Mouse (Mus musculus) forebrain, embryonic 13.5 days (tissue): Measurements from ENCODE around the gene Lrrc14b. TPM values are rescaled to one million over a fixed set of nuclear protein-coding genes. Genes with fewer than 3 reads are reported as not detected.

ENCODE experiments used
- ATAC-seq: fragments of 200-750 bp; cut with Nextera tagmentation; 2 replicates; pipeline ENCODE4 v1.8.0; 2017
- H3K27ac ChIP-seq: fragments of 300-500 bp; sonication (generic); 2 replicates; pipeline ENCODE4 v1.5.1; 2015; ENCODE audit warnings: inconsistent platforms, mild to moderate bottlenecking, moderate library complexity
- H3K27me3 ChIP-seq: fragments of 300-500 bp; sonication (generic); 2 replicates; pipeline ENCODE4 v1.6.1; 2015; ENCODE audit warnings: mild to moderate bottlenecking, inconsistent platforms
- H3K36me3 ChIP-seq: fragments of 300-500 bp; sonication (generic); 2 replicates; pipeline ENCODE4 v1.6.1; 2015; ENCODE audit warnings: mild to moderate bottlenecking, inconsistent platforms; ENCODE audit not compliant: poor library complexity, severe bottlenecking
- H3K4me1 ChIP-seq: fragments of 300-500 bp; sonication (generic); 2 replicates; pipeline ENCODE4 v1.6.1; 2015; ENCODE audit warnings: inconsistent platforms
- H3K4me2 ChIP-seq: fragments of 300-500 bp; sonication (generic); 2 replicates; pipeline ENCODE4 v1.6.1; 2015; ENCODE audit warnings: inconsistent platforms, mild to moderate bottlenecking, moderate library complexity
- H3K4me3 ChIP-seq: fragments of 300-500 bp; sonication (generic); 2 replicates; pipeline ENCODE4 v1.5.1; 2015; ENCODE audit warnings: mild to moderate bottlenecking, inconsistent platforms
- H3K9ac ChIP-seq: fragments of 300-500 bp; sonication (generic); 2 replicates; pipeline ENCODE4 v1.6.1; 2015; ENCODE audit warnings: mild to moderate bottlenecking, inconsistent platforms
- H3K9me3 ChIP-seq: fragments of 300-500 bp; sonication (generic); replicated peaks from 2 replicates; pipeline ENCODE4 v1.6.1; 2016; ENCODE audit warnings: inconsistent platforms
- WGBS: fragments of 180-500 bp; shearing (Covaris S2); methylation state at CpG from one replicate; pipeline ENCODE4 v1.1.7; 2015; 5-methylcytosine and 5-hydroxymethylcytosine counted together
- polyA plus RNA-seq: library from polyadenylated mRNA; unstranded; fragments of >200 nt; fragmentation: Nextera tagmentation; extraction: Ambion mirVana; gene quantifications from 2 replicates; pipeline ENCODE4 v1.2.1, GENCODE M21; 2015

Lrrc14b gene
- not detected in 2 replicates for polyA plus RNA-seq

GRCm38 (mm10) chr13:74363859-74364235, at the start of gene Lrrc14b:
Gene Lrrc14b (minus strand): TSS chr13:74364005.
- Histone ChIP-seq H3K27me3 (no peaks in the 10 kb centered on the region), H3K27ac (no peak within 1 kb of the TSS), H3K9ac (no peak within 1 kb of the TSS), H3K4me1 (no peaks in the 10 kb centered on the region), H3K36me3 (peaks cover 42% of the 10 kb centered on the region), H3K4me3 (no peak within 1 kb of the TSS), H3K9me3 (no peaks in the 10 kb centered on the region), H3K4me2 (no peak within 1 kb of the TSS)
- no peak for ATAC-seq
- 89% methylated on average over 8 of the region's 8 CpGs for WGBS

- Histone ChIP-seq H3K4me2 (peak within 1 kb of the TSS; percentile 29), H3K27ac (no peak within 1 kb of the TSS)
- WGBS = 11% methylated on average over 11 of the region's 11 CpGs
Measured at GRCm38 (mm10) chr13:74399298-74399839, 35.6 kb upstream of the Lrrc14b start, which contains the start of gene Ftl1-ps1. Gene Ftl1-ps1 (plus strand): TSS chr13:74399694.

GRCm38 (mm10) chr13:74391156-74391555, 27.4 kb upstream of the Lrrc14b start:
- Histone ChIP-seq H3K4me2 (no peak overlapping the region), H3K9me3 (no peaks in the 10 kb centered on the region), H3K27ac (no peak overlapping the region), H3K27me3 (no peaks in the 10 kb centered on the region), H3K9ac (no peak overlapping the region), H3K36me3 (no peaks in the 10 kb centered on the region), H3K4me1 (peaks cover 5% of the 10 kb centered on the region; the same call in 1 of the 2 replicates), H3K4me3 (no peak overlapping the region)
- peak; percentile 41 for ATAC-seq
- WGBS = 79% methylated on average over 2 of the region's 2 CpGs

More at GRCm38 (mm10) chr13:74399298-74399839, 35.6 kb upstream of the Lrrc14b start, which contains the start of gene Ftl1-ps1:
- Histone ChIP-seq H3K4me3 (no peak within 1 kb of the TSS), H3K9me3 (no peaks in the 10 kb centered on the region), H3K27me3 (peaks cover 7% of the 10 kb centered on the region), H3K4me1 (no peaks in the 10 kb centered on the region), H3K9ac (no peak within 1 kb of the TSS), H3K36me3 (no peaks in the 10 kb centered on the region)
- ATAC-seq = no peak

- Histone ChIP-seq H3K4me3 (peak within 1 kb of the TSS; percentile 63), H3K27me3 (no peaks in the 10 kb centered on the region), H3K27ac (no peak within 1 kb of the TSS), H3K9ac (peak within 1 kb of the TSS; percentile 63), H3K4me2 (peak within 1 kb of the TSS; percentile 70), H3K9me3 (no peaks in the 10 kb centered on the region), H3K36me3 (no peaks in the 10 kb centered on the region), H3K4me1 (peaks cover 5% of the 10 kb centered on the region; the same call in 1 of the 2 replicates)
- peak; percentile 95 for ATAC-seq
- 2% methylated on average over 14 of the region's 14 CpGs for WGBS
Measured at GRCm38 (mm10) chr13:74390371-74390990, 26.7 kb upstream of the Lrrc14b start, which contains the start of gene Zfp72. Gene Zfp72 (minus strand): TSS chr13:74390836.

GRCm38 (mm10) chr13:74389730-74390129, 25.9 kb upstream of the Lrrc14b start:
- no peak for ATAC-seq
- Histone ChIP-seq H3K27ac (no peak overlapping the region), H3K9me3 (no peaks in the 10 kb centered on the region), H3K4me3 (peak overlapping the region; percentile 63), H3K4me2 (peak overlapping the region; percentile 70), H3K9ac (no peak overlapping the region), H3K36me3 (no peaks in the 10 kb centered on the region), H3K27me3 (no peaks in the 10 kb centered on the region), H3K4me1 (peaks cover 5% of the 10 kb centered on the region; the same call in 1 of the 2 replicates)
- 78% methylated on average over 6 of the region's 6 CpGs for WGBS

GRCm38 (mm10) chr13:74382289-74382688, 18.5 kb upstream of the Lrrc14b start:
- no peaks in the 10 kb centered on the region for H3K9me3 ChIP-seq
- no peaks in the 10 kb centered on the region for H3K36me3 ChIP-seq
- H3K27me3 ChIP-seq = 0 out of 2 replicates have a peak, but pooled peaks cover 2% of the 10 kb centered on the region
- peak; percentile 38 for ATAC-seq
- no peak overlapping the region for H3K4me3 ChIP-seq
- WGBS = 21% methylated on average over 3 of the region's 3 CpGs
- H3K9ac ChIP-seq = no peak overlapping the region
- no peak overlapping the region for H3K27ac ChIP-seq
- peaks cover 16% of the 10 kb centered on the region for H3K4me1 ChIP-seq
- H3K4me2 ChIP-seq = peak overlapping the region; percentile 23; the same call in 1 of the 2 replicates

- Histone ChIP-seq H3K4me3 (no peak overlapping the region), H3K4me2 (peak overlapping the region; percentile 23), H3K4me1 (peaks cover 16% of the 10 kb centered on the region), H3K27ac (no peak overlapping the region), H3K9me3 (no peaks in the 10 kb centered on the region), H3K36me3 (no peaks in the 10 kb centered on the region), H3K9ac (peak overlapping the region; percentile 38; the same call in 1 of the 2 replicates), H3K27me3 (0 out of 2 replicates have a peak, but pooled peaks cover 2% of the 10 kb centered on the region)
- WGBS = 60% methylated on average over 10 of the region's 10 CpGs
- peak; percentile 67 for ATAC-seq
Measured at GRCm38 (mm10) chr13:74381533-74382276, 17.9 kb upstream of the Lrrc14b start.

GRCm38 (mm10) chr13:74363176-74363858, 488 bp downstream of the Lrrc14b start:
- Histone ChIP-seq H3K4me3 (no peak overlapping the region), H3K27ac (no peak overlapping the region), H3K9me3 (no peaks in the 10 kb centered on the region), H3K9ac (no peak overlapping the region), H3K27me3 (no peaks in the 10 kb centered on the region), H3K4me2 (no peak overlapping the region), H3K36me3 (peaks cover 46% of the 10 kb centered on the region), H3K4me1 (no peaks in the 10 kb centered on the region)
- 0 out of 2 replicates have a peak, but pooled peaks have one; percentile 30 for ATAC-seq
- WGBS = 89% methylated on average over 13 of the region's 13 CpGs

- no peak for ATAC-seq
- no peak overlapping the region for H3K27ac ChIP-seq
Measured at GRCm38 (mm10) chr13:74362218-74362617, 1.6 kb downstream of the Lrrc14b start.

GRCm38 (mm10) chr13:74356491-74356890, 7.3 kb downstream of the Lrrc14b start:
- no peak overlapping the region for H3K27ac ChIP-seq
- H3K9me3 ChIP-seq = no peaks in the 10 kb centered on the region
- H3K4me1 ChIP-seq = no peaks in the 10 kb centered on the region
- no peak overlapping the region for H3K4me2 ChIP-seq
- H3K4me3 ChIP-seq = no peak overlapping the region
- no peaks in the 10 kb centered on the region for H3K27me3 ChIP-seq
- ATAC-seq = no peak
- H3K9ac ChIP-seq = no peak overlapping the region
- peaks cover 66% of the 10 kb centered on the region for H3K36me3 ChIP-seq
- 96% methylated on average over 13 of the region's 13 CpGs for WGBS

More at GRCm38 (mm10) chr13:74362218-74362617, 1.6 kb downstream of the Lrrc14b start:
- Histone ChIP-seq H3K4me2 (no peak overlapping the region), H3K36me3 (peaks cover 55% of the 10 kb centered on the region), H3K27me3 (no peaks in the 10 kb centered on the region), H3K4me1 (no peaks in the 10 kb centered on the region), H3K9me3 (no peaks in the 10 kb centered on the region), H3K4me3 (no peak overlapping the region), H3K9ac (no peak overlapping the region)
- WGBS = 80% methylated on average over 2 of the region's 2 CpGs

GRCm38 (mm10) chr13:74350435-74350906, 13.3 kb downstream of the Lrrc14b start:
- Histone ChIP-seq H3K9me3 (no peaks in the 10 kb centered on the region), H3K27me3 (no peaks in the 10 kb centered on the region), H3K4me1 (peaks cover 25% of the 10 kb centered on the region), H3K27ac (peak overlapping the region; percentile 61), H3K9ac (peak overlapping the region; percentile 89), H3K36me3 (peaks cover 15% of the 10 kb centered on the region), H3K4me2 (peak overlapping the region; percentile 78), H3K4me3 (peak overlapping the region; percentile 67)
- 2% methylated on average over 15 of the region's 15 CpGs for WGBS
- ATAC-seq = peak; percentile 66
